In genomic region chr7:80535009-80535744, GRCm38 (mm10) we compare ENCODE assay signal across 8 mouse cellular contexts. TPM values are rescaled to one million over a fixed set of nuclear protein-coding genes. Genes with fewer than 3 reads are reported as not detected.
DNase-seq lines count a peak whose midpoint lies in the region; ATAC-seq and TF ChIP-seq lines count a peak whose summit lies in the region.

TSS of gene Blm (minus strand) at chr7:80535119.

- peaks cover 43% of the 10 kb centered on the region for H3K4me1 ChIP-seq in E14TG2a.4 (replicated peaks; ENCODE audit: low read depth, low read length)
- H3K4me1 ChIP-seq in forebrain, embryonic 12.5 days, result peaks cover 15% of the 10 kb centered on the region
- peaks cover 7% of the 10 kb centered on the region; the same call in 1 of the 2 replicates for H3K4me1 ChIP-seq in heart, postnatal 0 days (ENCODE audit: control insufficient read depth, insufficient read depth)
- peaks cover 36% of the 10 kb centered on the region for H3K4me1 ChIP-seq in liver, embryonic 16.5 days (ENCODE audit: control insufficient read depth, low read depth, low read length)
- peaks cover 14% of the 10 kb centered on the region for H3K4me1 ChIP-seq in neural tube, embryonic 13.5 days (replicated peaks)
- H3K4me1 ChIP-seq in testis, adult 2 months (ENCODE audit: control insufficient read depth, insufficient read depth, low read length), result peaks cover 5% of the 10 kb centered on the region; the same call in 1 of the 2 replicates

- H3K9ac ChIP-seq in forebrain, embryonic 12.5 days, result peak within 1 kb of the TSS; percentile 75
- peak within 1 kb of the TSS; percentile 69 for H3K9ac ChIP-seq in heart, postnatal 0 days (replicated peaks; ENCODE audit: low read depth, low read length)
- peak within 1 kb of the TSS; percentile 91 for H3K9ac ChIP-seq in liver, embryonic 16.5 days (ENCODE audit: low read depth, low read length)
- H3K9ac ChIP-seq in neural tube, embryonic 13.5 days, result peak within 1 kb of the TSS; percentile 83

- H3K4me3 ChIP-seq in E14TG2a.4 (replicated peaks; ENCODE audit: low read length), result peak within 1 kb of the TSS; percentile 93
- peak within 1 kb of the TSS; percentile 78 for H3K4me3 ChIP-seq in forebrain, embryonic 12.5 days (replicated peaks)
- H3K4me3 ChIP-seq in heart, postnatal 0 days (ENCODE audit: low read depth, low read length), result peak within 1 kb of the TSS; percentile 69
- peak within 1 kb of the TSS; percentile 85 for H3K4me3 ChIP-seq in liver, embryonic 16.5 days (ENCODE audit: low read depth, low read length)
- peak within 1 kb of the TSS; percentile 70 for H3K4me3 ChIP-seq in neural tube, embryonic 13.5 days
- H3K4me3 ChIP-seq in testis, adult 2 months (ENCODE audit: control insufficient read depth, low read depth, low read length), result peak within 1 kb of the TSS; percentile 98

- TF ChIP-seq CTCF in E14TG2a.4 (conservative IDR thresholded peaks at IDR 0.05; ENCODE audit: low read length), result no peak
- TF ChIP-seq CTCF in heart, postnatal 0 days (IDR thresholded peaks at IDR 0.05; ENCODE audit: low read depth), result no peak
- TF ChIP-seq CTCF in testis, adult 2 months (IDR thresholded peaks at IDR 0.05; ENCODE audit: control insufficient read depth, insufficient read depth, insufficient replicate concordance, low read depth, low read length), result no peak

- no peaks in the 10 kb centered on the region; the same call in 1 of the 2 replicates for H3K9me3 ChIP-seq in E14TG2a.4 (ENCODE audit: low read length)
- H3K9me3 ChIP-seq in forebrain, embryonic 12.5 days, result no peaks in the 10 kb centered on the region
- no peaks in the 10 kb centered on the region for H3K9me3 ChIP-seq in heart, postnatal 0 days (replicated peaks; ENCODE audit: control insufficient read depth, low read length)
- H3K9me3 ChIP-seq in liver, embryonic 16.5 days (replicated peaks; ENCODE audit: control insufficient read depth, low read length), result no peaks in the 10 kb centered on the region
- H3K9me3 ChIP-seq in neural tube, embryonic 13.5 days, result no peaks in the 10 kb centered on the region

- no peaks in the 10 kb centered on the region for H3K27me3 ChIP-seq in E14TG2a.4 (ENCODE audit: insufficient read depth, low read length)
- H3K27me3 ChIP-seq in forebrain, embryonic 12.5 days, result peaks cover 28% of the 10 kb centered on the region
- H3K27me3 ChIP-seq in heart, postnatal 0 days (ENCODE audit: control insufficient read depth, insufficient read depth, low read length), result no peaks in the 10 kb centered on the region
- H3K27me3 ChIP-seq in liver, embryonic 16.5 days (ENCODE audit: control insufficient read depth, insufficient read depth, low read depth, low read length), result no peaks in the 10 kb centered on the region
- no peaks in the 10 kb centered on the region; the same call in 1 of the 2 replicates for H3K27me3 ChIP-seq in neural tube, embryonic 13.5 days
- no peaks in the 10 kb centered on the region for H3K27me3 ChIP-seq in testis, adult 2 months (ENCODE audit: control insufficient read depth, insufficient read depth, low read length)

- TF ChIP-seq EP300 in heart, postnatal 0 days (IDR thresholded peaks at IDR 0.05; ENCODE audit: low read depth), result 0 out of 2 replicates have a peak, but pooled peaks have one; percentile 48

- WGBS in forebrain, embryonic 12.5 days, result under 1% methylated on average over 43 of the region's 43 CpGs
- under 1% methylated on average over 43 of the region's 43 CpGs for WGBS in heart, postnatal 0 days
- under 1% methylated on average over 43 of the region's 43 CpGs for WGBS in liver, embryonic 16.5 days (ENCODE audit: insufficient replicate concordance)
- under 1% methylated on average over 43 of the region's 43 CpGs for WGBS in neural tube, embryonic 13.5 days

- H3K27ac ChIP-seq in forebrain, embryonic 12.5 days, result peak within 1 kb of the TSS; percentile 85
- H3K27ac ChIP-seq in heart, postnatal 0 days (ENCODE audit: low read depth), result peak within 1 kb of the TSS; percentile 80
- peak within 1 kb of the TSS; percentile 98 for H3K27ac ChIP-seq in liver, embryonic 16.5 days (ENCODE audit: low read length)
- peak within 1 kb of the TSS; percentile 93 for H3K27ac ChIP-seq in neural tube, embryonic 13.5 days (replicated peaks)
- H3K27ac ChIP-seq in testis, adult 2 months (ENCODE audit: control insufficient read depth, insufficient read depth, low read depth, low read length), result peak within 1 kb of the TSS; percentile 95

- no peaks in the 10 kb centered on the region for H3K36me3 ChIP-seq in E14TG2a.4 (ENCODE audit: insufficient read depth, low read length)
- H3K36me3 ChIP-seq in forebrain, embryonic 12.5 days (replicated peaks), result no peaks in the 10 kb centered on the region
- no peaks in the 10 kb centered on the region for H3K36me3 ChIP-seq in heart, postnatal 0 days (replicated peaks; ENCODE audit: control insufficient read depth, insufficient read depth, low read length)
- H3K36me3 ChIP-seq in liver, embryonic 16.5 days (ENCODE audit: control insufficient read depth, insufficient read depth), result no peaks in the 10 kb centered on the region
- no peaks in the 10 kb centered on the region for H3K36me3 ChIP-seq in neural tube, embryonic 13.5 days
- no peaks in the 10 kb centered on the region for H3K36me3 ChIP-seq in testis, adult 2 months (ENCODE audit: control insufficient read depth, insufficient read depth, low read length)

- DNase-seq in c-Kit-positive CD71-positive TER-119-positive erythroid progenitor cells, embryonic 14.5 days (ENCODE audit: low spot score), result peak; percentile 98
- peak; percentile 97 for DNase-seq in heart, postnatal 0 days (ENCODE audit: low spot score)
- peak; percentile 96 to 99 for DNase-seq in kidney, postnatal 4 days

- peak; percentile 67 for TF ChIP-seq POLR2A in testis, adult 2 months (IDR thresholded peaks at IDR 0.05; ENCODE audit: control insufficient read depth, low read depth, low read length)

- peak; percentile 100 for ATAC-seq in forebrain, embryonic 12.5 days (ENCODE audit: low FRiP score)
- ATAC-seq in heart, postnatal 0 days (ENCODE audit: insufficient read depth, low read depth), result peak; percentile 100
- ATAC-seq in liver, embryonic 16.5 days (ENCODE audit: low read depth), result peak; percentile 99
- ATAC-seq in neural tube, embryonic 13.5 days (ENCODE audit: low read depth), result peak; percentile 100

- H3K4me2 ChIP-seq in forebrain, embryonic 12.5 days, result peak within 1 kb of the TSS; percentile 97
- H3K4me2 ChIP-seq in heart, postnatal 0 days (ENCODE audit: low read depth, low read length), result peak within 1 kb of the TSS; percentile 88
- peak within 1 kb of the TSS; percentile 77 for H3K4me2 ChIP-seq in liver, embryonic 16.5 days (ENCODE audit: low read depth, low read length)
- peak within 1 kb of the TSS; percentile 95 for H3K4me2 ChIP-seq in neural tube, embryonic 13.5 days

RNA-seq across cellular contexts. Expression of gene Blm, which starts in this region (rescaled TPM):
- polyA plus RNA-seq in forebrain, embryonic 12.5 days (2016; fragmentation: Nextera tagmentation; extraction: Ambion mirVana), result 39.6 and 43.7 TPM in 2 replicates
- total RNA-seq in heart, postnatal 0 days (2014; rRNA removed; ENCODE audit: low replicate concordance), result 2.6 and 6.4 TPM in 2 replicates
- 3.9 and 4.5 TPM in 2 replicates for polyA plus RNA-seq in heart, postnatal 0 days (2015; fragmentation: Nextera tagmentation; extraction: Ambion mirVana)
- polyA plus RNA-seq in liver, embryonic 16.5 days (2015; fragmentation: Nextera tagmentation; extraction: Ambion mirVana), result 24.2 and 25.9 TPM in 2 replicates
- 11.8 and 13.9 TPM in 2 replicates for polyA plus RNA-seq in neural tube, embryonic 13.5 days (2015; fragmentation: Nextera tagmentation; extraction: Ambion mirVana)
- polyA plus RNA-seq in testis, adult 2 months (2012; rRNA removed), result 6.3 and 7.0 TPM in 2 replicates

Comparison
In these comparisons a context has a peak if more than half of its experiments do, and no peak if none do; other contexts are left out.
1. Peak in every context shown above with its lines: DNase-seq, ATAC-seq, H3K4me3 ChIP-seq and H3K27ac ChIP-seq.